Comparison of ENCODE assay signal across 31 mouse cellular contexts in the genomic region with DNA sequence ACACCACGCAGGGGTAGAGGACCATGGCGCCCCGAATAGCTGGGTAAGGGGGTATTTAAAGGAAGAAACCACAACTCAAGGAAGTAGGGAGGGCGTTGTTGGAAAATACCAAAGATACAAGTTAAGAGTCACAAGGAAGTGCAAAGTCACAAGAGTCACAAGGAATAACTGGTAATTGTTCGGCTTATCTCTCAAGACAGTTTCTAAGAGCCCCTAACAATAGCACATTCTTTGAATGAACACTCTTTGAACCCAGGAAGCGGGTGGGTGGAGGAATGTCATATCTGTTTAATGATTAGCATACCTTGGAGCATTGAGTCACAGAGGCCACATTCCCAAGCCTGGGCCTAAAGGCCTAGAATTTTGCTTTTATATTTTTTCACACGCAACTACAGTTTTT. TPM values are rescaled to one million over a fixed set of nuclear protein-coding genes. Genes with fewer than 3 reads are reported as not detected.
"Had no signal": no experiment of that assay in that cellular context is flagged by ENCODE, and none has a peak within 500 bp of the region (broad histone marks: within the 10 kb centered on the region; RNA-seq: fewer than 3 reads in every experiment).

No protein-coding gene starts in this region.

RNA-seq across cellular contexts. Expression of a gene that starts 4.7 kb away (rescaled TPM):
- total RNA-seq: common myeloid progenitor, adult 5-6 weeks; forebrain, postnatal 0 days; gastrocnemius, adult 18-20 months; gastrocnemius, adult 2 months; gastrocnemius, adult 8-10 months; gastrocnemius, postnatal 10 days; gastrocnemius, postnatal 14 days; gastrocnemius, postnatal 25 days; gastrocnemius, postnatal 36 days; gastrocnemius, postnatal 4 days; granulocyte monocyte progenitor cell, adult 5-6 weeks; heart, adult 18-20 months; heart, adult 2 months; heart, adult 8-10 months had no signal
- polyA plus RNA-seq: cortical plate, adult 2 months; embryonic facial prominence, embryonic 10.5 days; embryonic facial prominence, embryonic 11.5 days; embryonic facial prominence, embryonic 12.5 days; embryonic facial prominence, embryonic 13.5 days; embryonic facial prominence, embryonic 14.5 days; embryonic facial prominence, embryonic 15.5 days; erythroblast, embryonic 14.5 days; forebrain, embryonic 10.5 days; forebrain, embryonic 11.5 days; forebrain, embryonic 12.5 days; forebrain, embryonic 13.5 days; forebrain, embryonic 14.5 days; forebrain, embryonic 15.5 days; forebrain, embryonic 16.5 days; forebrain, postnatal 0 days; frontal cortex, adult 2 months; heart, adult 2 months had no signal

RNA-seq across cellular contexts. Expression of a gene that starts 23.4 kb away (rescaled TPM):
- total RNA-seq: common myeloid progenitor, adult 5-6 weeks; forebrain, postnatal 0 days; gastrocnemius, adult 18-20 months; gastrocnemius, adult 2 months; gastrocnemius, adult 8-10 months; gastrocnemius, postnatal 10 days; gastrocnemius, postnatal 14 days; gastrocnemius, postnatal 25 days; gastrocnemius, postnatal 36 days; gastrocnemius, postnatal 4 days; granulocyte monocyte progenitor cell, adult 5-6 weeks; heart, adult 18-20 months; heart, adult 2 months; heart, adult 8-10 months had no signal
- polyA plus RNA-seq: cortical plate, adult 2 months; embryonic facial prominence, embryonic 10.5 days; embryonic facial prominence, embryonic 11.5 days; embryonic facial prominence, embryonic 12.5 days; embryonic facial prominence, embryonic 13.5 days; embryonic facial prominence, embryonic 14.5 days; embryonic facial prominence, embryonic 15.5 days; erythroblast, embryonic 14.5 days; forebrain, embryonic 10.5 days; forebrain, embryonic 11.5 days; forebrain, embryonic 12.5 days; forebrain, embryonic 13.5 days; forebrain, embryonic 14.5 days; forebrain, embryonic 15.5 days; forebrain, embryonic 16.5 days; forebrain, postnatal 0 days; frontal cortex, adult 2 months; heart, adult 2 months had no signal

RNA-seq across cellular contexts. Expression of a gene that starts 38.6 kb away (rescaled TPM):
- total RNA-seq: common myeloid progenitor, adult 5-6 weeks; forebrain, postnatal 0 days; gastrocnemius, adult 18-20 months; gastrocnemius, adult 2 months; gastrocnemius, adult 8-10 months; gastrocnemius, postnatal 10 days; gastrocnemius, postnatal 14 days; gastrocnemius, postnatal 25 days; gastrocnemius, postnatal 36 days; gastrocnemius, postnatal 4 days; granulocyte monocyte progenitor cell, adult 5-6 weeks; heart, adult 18-20 months; heart, adult 2 months; heart, adult 8-10 months had no signal
- polyA plus RNA-seq: cortical plate, adult 2 months; embryonic facial prominence, embryonic 10.5 days; embryonic facial prominence, embryonic 11.5 days; embryonic facial prominence, embryonic 13.5 days; embryonic facial prominence, embryonic 14.5 days; erythroblast, embryonic 14.5 days; forebrain, embryonic 10.5 days; forebrain, embryonic 11.5 days; forebrain, embryonic 12.5 days; forebrain, embryonic 14.5 days; forebrain, embryonic 16.5 days; frontal cortex, adult 2 months; gonadal fat pad, adult 2 months; heart, adult 2 months had no signal
